Mouse (Mus musculus): Measurements from ENCODE around the gene Sh3gl2. TPM values are rescaled to one million over a fixed set of nuclear protein-coding genes. Genes with fewer than 3 reads are reported as not detected.

Sh3gl2 gene
- polyA plus RNA-seq, 1 experiment from 2014 or later, result 14.8 TPM

GRCm38 (mm10) chr4:85222716-85223115 is 17.8 kb downstream of the Sh3gl2 start:
- H3K36me3 ChIP-seq (ENCODE audit: control insufficient read depth, insufficient read depth, low read length), result no peaks in the 10 kb centered on the region
- H3K27me3 ChIP-seq (ENCODE audit: control insufficient read depth, insufficient read depth, low read length), result no peaks in the 10 kb centered on the region
- DNase-seq (ENCODE audit: low spot score) (no peak), ATAC-seq (ENCODE audit: insufficient read depth, low FRiP score, low TSS enrichment) (no peak)
- WGBS, result 70% methylated on average over 5 of the region's 5 CpGs
- H3K4me1 ChIP-seq (ENCODE audit: control insufficient read depth, insufficient read depth, low read length), result no peaks in the 10 kb centered on the region
- no peak overlapping the region for H3K9ac ChIP-seq (ENCODE audit: low read length)
- H3K27ac ChIP-seq (ENCODE audit: low read depth, low read length), result no peak overlapping the region
- H3K9me3 ChIP-seq (ENCODE audit: control insufficient read depth, low read length), result no peaks in the 10 kb centered on the region
- H3K4me3 ChIP-seq (ENCODE audit: low read depth, low read length), result no peak overlapping the region
- H3K4me2 ChIP-seq (ENCODE audit: low read depth), result no peak overlapping the region

GRCm38 (mm10) chr4:85226731-85227130 is 21.8 kb downstream of the Sh3gl2 start:
- Histone ChIP-seq H3K9ac (ENCODE audit: low read length) (no peak overlapping the region), H3K27ac (ENCODE audit: low read depth, low read length) (no peak overlapping the region), H3K36me3 (ENCODE audit: control insufficient read depth, insufficient read depth, low read length) (no peaks in the 10 kb centered on the region), H3K27me3 (ENCODE audit: control insufficient read depth, insufficient read depth, low read length) (no peaks in the 10 kb centered on the region), H3K4me3 (ENCODE audit: low read depth, low read length) (no peak overlapping the region), H3K4me1 (ENCODE audit: control insufficient read depth, insufficient read depth, low read length) (no peaks in the 10 kb centered on the region), H3K4me2 (ENCODE audit: low read depth) (no peak overlapping the region), H3K9me3 (ENCODE audit: control insufficient read depth, low read length) (no peaks in the 10 kb centered on the region)
- ATAC-seq (ENCODE audit: insufficient read depth, low FRiP score, low TSS enrichment) (no peak), DNase-seq (ENCODE audit: low spot score) (no peak)
- WGBS, result 85% methylated on average over 5 of the region's 5 CpGs

GRCm38 (mm10) chr4:85227664-85228588 is 23.0 kb downstream of the Sh3gl2 start:
- H3K27me3 ChIP-seq (ENCODE audit: control insufficient read depth, insufficient read depth, low read length), result no peaks in the 10 kb centered on the region
- ATAC-seq (ENCODE audit: insufficient read depth, low FRiP score, low TSS enrichment) (no peak), DNase-seq (ENCODE audit: low spot score) (no peak)

DNA sequence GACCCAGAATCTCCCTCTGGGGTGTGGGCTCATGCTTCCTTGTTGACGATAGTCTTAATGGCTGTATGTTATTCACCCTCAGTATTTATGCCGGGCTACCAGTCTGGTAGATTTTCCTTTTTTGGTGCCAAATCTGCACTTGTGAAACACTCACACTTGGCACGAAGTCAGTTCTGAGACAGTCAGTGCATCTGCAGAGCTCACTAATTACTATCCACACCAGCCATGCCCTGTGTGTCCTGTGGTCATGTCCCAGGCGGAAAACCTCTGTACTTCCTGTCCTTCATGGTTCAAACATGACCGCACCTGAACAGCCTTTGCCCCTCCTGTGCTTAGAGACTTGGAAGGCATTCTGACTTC is 23.6 kb downstream of the Sh3gl2 start:
- Histone ChIP-seq H3K4me2 (ENCODE audit: low read depth) (no peak overlapping the region), H3K4me3 (ENCODE audit: low read depth, low read length) (no peak overlapping the region), H3K9ac (ENCODE audit: low read length) (no peak overlapping the region), H3K9me3 (ENCODE audit: control insufficient read depth, low read length) (no peaks in the 10 kb centered on the region), H3K4me1 (ENCODE audit: control insufficient read depth, insufficient read depth, low read length) (no peaks in the 10 kb centered on the region), H3K27me3 (ENCODE audit: control insufficient read depth, insufficient read depth, low read length) (no peaks in the 10 kb centered on the region), H3K36me3 (ENCODE audit: control insufficient read depth, insufficient read depth, low read length) (no peaks in the 10 kb centered on the region), H3K27ac (ENCODE audit: low read depth, low read length) (no peak overlapping the region)
- DNase-seq (ENCODE audit: low spot score) (no peak), ATAC-seq (ENCODE audit: insufficient read depth, low FRiP score, low TSS enrichment) (no peak)
- 94% methylated on average over 5 of the region's 5 CpGs for WGBS

More at GRCm38 (mm10) chr4:85227664-85228588, 23.0 kb downstream of the Sh3gl2 start:
- no peaks in the 10 kb centered on the region for H3K9me3 ChIP-seq (ENCODE audit: control insufficient read depth, low read length)
- no peak overlapping the region for H3K27ac ChIP-seq (ENCODE audit: low read depth, low read length)
- 77% methylated on average over 9 of the region's 9 CpGs for WGBS
- H3K4me1 ChIP-seq (ENCODE audit: control insufficient read depth, insufficient read depth, low read length), result no peaks in the 10 kb centered on the region
- H3K36me3 ChIP-seq (ENCODE audit: control insufficient read depth, insufficient read depth, low read length), result no peaks in the 10 kb centered on the region
- H3K9ac ChIP-seq (ENCODE audit: low read length), result no peak overlapping the region
- no peak overlapping the region for H3K4me2 ChIP-seq (ENCODE audit: low read depth)
- H3K4me3 ChIP-seq (ENCODE audit: low read depth, low read length), result no peak overlapping the region

- WGBS, result 75% methylated on average over 14 of the region's 14 CpGs
Measured at GRCm38 (mm10) chr4:85232386-85233381, 27.8 kb downstream of the Sh3gl2 start.

GRCm38 (mm10) chr4:85241675-85242074 is 36.7 kb downstream of the Sh3gl2 start:
- ATAC-seq (ENCODE audit: insufficient read depth, low FRiP score, low TSS enrichment) (no peak), DNase-seq (ENCODE audit: low spot score) (no peak)
- Histone ChIP-seq H3K27me3 (ENCODE audit: control insufficient read depth, insufficient read depth, low read length) (no peaks in the 10 kb centered on the region), H3K9me3 (ENCODE audit: control insufficient read depth, low read length) (no peaks in the 10 kb centered on the region), H3K4me3 (ENCODE audit: low read depth, low read length) (no peak overlapping the region), H3K9ac (ENCODE audit: low read length) (no peak overlapping the region), H3K27ac (ENCODE audit: low read depth, low read length) (no peak overlapping the region), H3K4me2 (ENCODE audit: low read depth) (no peak overlapping the region), H3K36me3 (ENCODE audit: control insufficient read depth, insufficient read depth, low read length) (no peaks in the 10 kb centered on the region), H3K4me1 (ENCODE audit: control insufficient read depth, insufficient read depth, low read length) (no peaks in the 10 kb centered on the region)
- 92% methylated on average over 3 of the region's 3 CpGs for WGBS

More at GRCm38 (mm10) chr4:85232386-85233381, 27.8 kb downstream of the Sh3gl2 start:
- Histone ChIP-seq H3K36me3 (ENCODE audit: control insufficient read depth, insufficient read depth, low read length) (no peaks in the 10 kb centered on the region), H3K4me2 (ENCODE audit: low read depth) (no peak overlapping the region), H3K27ac (ENCODE audit: low read depth, low read length) (no peak overlapping the region), H3K4me3 (ENCODE audit: low read depth, low read length) (no peak overlapping the region), H3K4me1 (ENCODE audit: control insufficient read depth, insufficient read depth, low read length) (no peaks in the 10 kb centered on the region), H3K9me3 (ENCODE audit: control insufficient read depth, low read length) (no peaks in the 10 kb centered on the region), H3K27me3 (ENCODE audit: control insufficient read depth, insufficient read depth, low read length) (no peaks in the 10 kb centered on the region), H3K9ac (ENCODE audit: low read length) (no peak overlapping the region)
- ATAC-seq (ENCODE audit: insufficient read depth, low FRiP score, low TSS enrichment) (no peak), DNase-seq (ENCODE audit: low spot score) (no peak)

DNA sequence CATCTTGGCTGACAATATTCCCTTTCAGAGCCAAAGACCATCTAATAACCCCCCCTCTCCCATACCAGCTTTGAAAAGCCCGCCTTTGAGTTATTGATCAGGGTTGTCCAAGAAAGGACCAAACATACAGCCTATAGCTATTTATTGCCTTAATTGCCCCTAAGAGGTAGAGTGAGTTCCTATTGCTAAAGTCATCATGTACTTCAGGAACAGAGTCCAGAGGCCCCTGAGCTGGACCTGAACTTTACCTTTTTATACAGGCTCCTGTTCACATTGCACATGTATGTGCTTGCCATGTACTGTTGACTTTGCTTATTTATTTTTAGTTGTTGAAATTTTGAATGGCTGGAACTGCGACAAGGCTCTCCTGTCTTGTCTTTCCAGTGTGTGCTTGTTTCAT is 37.6 kb downstream of the Sh3gl2 start:
- Histone ChIP-seq H3K36me3 (ENCODE audit: control insufficient read depth, insufficient read depth, low read length) (no peaks in the 10 kb centered on the region), H3K4me2 (ENCODE audit: low read depth) (no peak overlapping the region), H3K27ac (ENCODE audit: low read depth, low read length) (no peak overlapping the region), H3K9ac (ENCODE audit: low read length) (no peak overlapping the region), H3K27me3 (ENCODE audit: control insufficient read depth, insufficient read depth, low read length) (no peaks in the 10 kb centered on the region), H3K9me3 (ENCODE audit: control insufficient read depth, low read length) (no peaks in the 10 kb centered on the region), H3K4me1 (ENCODE audit: control insufficient read depth, insufficient read depth, low read length) (no peaks in the 10 kb centered on the region), H3K4me3 (ENCODE audit: low read depth, low read length) (no peak overlapping the region)
- DNase-seq (ENCODE audit: low spot score), result no peak
- ATAC-seq (ENCODE audit: insufficient read depth, low FRiP score, low TSS enrichment), result no peak
- WGBS, result 78% methylated on average over 2 of the region's 2 CpGs

GRCm38 (mm10) chr4:85248673-85249072 is 43.7 kb downstream of the Sh3gl2 start:
- ATAC-seq (ENCODE audit: insufficient read depth, low FRiP score, low TSS enrichment) (no peak), DNase-seq (ENCODE audit: low spot score) (no peak)
- H3K36me3 ChIP-seq (ENCODE audit: control insufficient read depth, insufficient read depth, low read length), result no peaks in the 10 kb centered on the region
- H3K27me3 ChIP-seq (ENCODE audit: control insufficient read depth, insufficient read depth, low read length), result no peaks in the 10 kb centered on the region
- H3K27ac ChIP-seq (ENCODE audit: low read depth, low read length), result no peak overlapping the region
- no peaks in the 10 kb centered on the region for H3K4me1 ChIP-seq (ENCODE audit: control insufficient read depth, insufficient read depth, low read length)
- no peaks in the 10 kb centered on the region for H3K9me3 ChIP-seq (ENCODE audit: control insufficient read depth, low read length)
- no peak overlapping the region for H3K4me3 ChIP-seq (ENCODE audit: low read depth, low read length)
- WGBS, result 84% methylated on average over 3 of the region's 3 CpGs
- H3K4me2 ChIP-seq (ENCODE audit: low read depth), result no peak overlapping the region
- H3K9ac ChIP-seq (ENCODE audit: low read length), result no peak overlapping the region

All from neural tube, embryonic 11.5 days (tissue).